Mouse (Mus musculus) brain, embryonic 18.5 days (tissue): ENCODE measurements at regions not wholly inside any gene's neighbourhood (a gene's known extent, or its start where the extent isn't known, plus 50 kb on each side); places are given as distances from the start of the nearest gene placed in this dataset.

Experiments
- DNase-seq: peaks from one replicate; pipeline ENCODE4 v3.0.0-alpha.2; 2012; ENCODE audit warnings: low read depth, low spot score

- no peak for DNase-seq
Measured at GRCm38 (mm10) chr3:16941146-16941545, 934.9 kb upstream of the Gm5150 start.

DNA sequence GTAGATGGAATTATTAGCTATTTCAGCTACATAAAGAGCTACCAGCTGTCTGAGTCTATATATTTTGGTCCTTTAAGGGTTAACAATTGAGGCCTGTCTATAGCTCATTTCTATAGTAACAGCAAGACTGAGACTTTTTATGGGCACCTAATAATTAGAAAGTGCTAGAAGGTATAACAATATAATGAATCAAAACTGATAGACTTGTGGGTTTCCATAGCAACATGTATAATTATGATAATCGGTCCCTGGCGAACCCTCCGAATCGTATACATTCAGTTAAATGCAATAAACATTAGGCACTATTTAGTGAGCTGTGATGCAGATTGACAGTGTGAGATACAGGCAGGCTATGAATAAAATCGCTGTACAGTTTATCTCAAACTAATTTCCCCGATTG is 933.3 kb upstream of the Gm5150 start:
- no peak for DNase-seq

GRCm38 (mm10) chr3:16939127-16939526 is 932.9 kb upstream of the Gm5150 start:
- no peak for DNase-seq

GRCm38 (mm10) chr3:16938491-16939001 is 932.3 kb upstream of the Gm5150 start:
- DNase-seq = no peak

GRCm38 (mm10) chr3:16930299-16930698 is 924.1 kb upstream of the Gm5150 start:
- DNase-seq = no peak

DNA sequence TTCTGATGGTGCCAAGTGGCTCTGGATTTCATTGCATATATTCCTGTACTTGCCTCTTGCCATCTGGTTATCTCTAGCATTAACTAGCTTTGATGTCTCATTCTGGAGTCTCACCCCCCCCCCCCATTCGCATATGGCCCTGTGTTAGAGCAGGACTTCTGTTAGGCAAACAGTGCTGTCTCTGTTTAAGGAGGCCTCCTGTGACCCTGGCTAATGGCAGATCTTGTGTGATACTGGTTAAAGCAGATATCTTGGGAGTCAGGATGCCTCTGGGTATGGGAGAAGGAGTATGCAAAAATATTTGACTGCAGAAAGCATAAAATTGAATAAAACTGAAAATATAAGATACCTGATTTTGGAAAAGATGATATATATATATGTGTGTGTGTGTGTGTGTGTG is 923.6 kb upstream of the Gm5150 start:
- no peak for DNase-seq

DNA sequence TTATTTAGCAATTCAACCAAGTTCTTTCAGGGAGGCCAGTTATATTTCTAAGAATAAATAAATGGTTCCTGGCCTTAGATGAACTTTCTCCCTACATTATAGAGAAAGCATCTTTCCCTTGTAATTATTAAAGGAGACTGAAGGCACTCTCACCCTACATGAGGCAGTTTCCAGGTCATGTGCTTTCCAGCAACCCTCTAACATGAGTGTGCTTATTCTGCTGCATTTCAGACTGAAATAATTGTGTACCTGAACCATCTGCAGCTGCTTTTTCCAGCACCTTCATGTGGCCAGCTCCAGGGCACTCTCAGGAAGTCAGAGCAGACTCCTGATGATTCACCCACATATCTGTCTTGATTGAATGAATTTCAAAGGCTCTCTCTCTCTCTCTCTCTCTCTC is 917.8 kb upstream of the Gm5150 start:
- no peak for DNase-seq

GRCm38 (mm10) chr3:16923234-16923914 is 917.1 kb upstream of the Gm5150 start:
- no peak for DNase-seq

GRCm38 (mm10) chr3:16921330-16921729 is 915.1 kb upstream of the Gm5150 start:
- no peak for DNase-seq

- no peak for DNase-seq
Measured at GRCm38 (mm10) chr3:16918374-16918773, 912.1 kb upstream of the Gm5150 start.

DNA sequence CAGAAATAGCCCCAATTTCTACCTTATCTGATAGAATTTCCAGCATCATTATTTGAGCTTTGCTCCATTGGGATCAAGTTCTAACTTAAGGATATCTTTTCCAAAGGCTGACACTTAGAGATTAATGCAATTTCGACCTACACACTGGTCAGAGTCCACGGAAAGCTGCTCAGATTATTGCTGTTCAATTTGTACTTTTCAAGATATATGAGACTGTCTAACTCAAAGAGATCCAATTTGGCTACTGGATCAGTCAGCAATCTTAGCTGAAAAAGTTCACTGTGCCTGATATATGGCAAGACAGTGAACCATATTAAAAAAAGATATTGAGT is 909.8 kb upstream of the Gm5150 start:
- no peak for DNase-seq

DNA sequence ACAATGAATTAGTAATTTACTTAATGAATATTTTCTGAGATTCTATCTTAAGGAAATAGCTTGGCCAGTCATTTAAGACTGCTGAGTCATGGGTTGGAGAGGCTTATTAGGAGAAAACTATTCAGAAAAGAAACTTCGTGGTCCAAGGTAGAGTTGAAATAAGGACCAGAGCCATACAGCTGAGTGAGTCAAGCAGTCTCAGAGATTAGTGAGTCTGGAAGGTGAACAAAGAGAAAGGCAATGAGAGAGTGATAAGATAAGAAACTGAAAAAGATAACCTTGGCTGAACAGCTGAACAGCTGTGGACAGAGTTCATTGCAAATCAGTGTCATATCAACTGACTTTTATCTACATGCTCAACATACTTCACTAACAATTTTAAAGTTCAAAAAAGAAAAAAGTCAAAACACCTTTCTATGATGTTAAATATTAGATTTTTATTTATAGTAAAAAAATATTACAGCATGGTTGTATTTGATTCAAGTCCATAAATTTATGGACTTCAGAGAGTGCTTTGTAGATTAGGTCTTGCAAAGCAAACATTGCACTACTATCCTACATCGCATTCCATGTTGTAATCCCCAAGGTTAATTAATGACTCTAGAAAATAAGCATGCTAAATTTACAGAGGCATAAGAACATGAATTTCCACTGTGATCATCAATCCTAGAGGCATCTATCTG is 909.3 kb upstream of the Gm5150 start:
- DNase-seq = no peak

DNA sequence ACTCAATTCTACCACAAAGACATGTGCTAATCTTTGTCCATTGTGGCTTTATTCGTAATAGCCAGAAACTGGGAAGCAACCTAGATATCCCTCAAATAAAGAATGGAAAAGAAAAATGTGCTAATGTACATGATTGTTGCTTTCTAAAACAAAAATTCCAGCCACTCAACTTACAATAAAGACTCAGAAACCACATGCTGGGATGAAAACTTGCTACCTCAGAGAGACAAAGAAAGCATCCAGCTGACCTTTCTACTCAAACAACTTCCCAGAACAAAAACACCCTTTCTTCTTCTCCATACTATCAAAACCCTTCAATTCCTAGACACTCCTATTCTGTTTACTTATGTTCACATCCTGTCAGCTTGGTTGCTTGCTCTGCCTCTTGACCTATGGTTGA is 881.9 kb upstream of the Gm5150 start:
- DNase-seq = no peak

DNA sequence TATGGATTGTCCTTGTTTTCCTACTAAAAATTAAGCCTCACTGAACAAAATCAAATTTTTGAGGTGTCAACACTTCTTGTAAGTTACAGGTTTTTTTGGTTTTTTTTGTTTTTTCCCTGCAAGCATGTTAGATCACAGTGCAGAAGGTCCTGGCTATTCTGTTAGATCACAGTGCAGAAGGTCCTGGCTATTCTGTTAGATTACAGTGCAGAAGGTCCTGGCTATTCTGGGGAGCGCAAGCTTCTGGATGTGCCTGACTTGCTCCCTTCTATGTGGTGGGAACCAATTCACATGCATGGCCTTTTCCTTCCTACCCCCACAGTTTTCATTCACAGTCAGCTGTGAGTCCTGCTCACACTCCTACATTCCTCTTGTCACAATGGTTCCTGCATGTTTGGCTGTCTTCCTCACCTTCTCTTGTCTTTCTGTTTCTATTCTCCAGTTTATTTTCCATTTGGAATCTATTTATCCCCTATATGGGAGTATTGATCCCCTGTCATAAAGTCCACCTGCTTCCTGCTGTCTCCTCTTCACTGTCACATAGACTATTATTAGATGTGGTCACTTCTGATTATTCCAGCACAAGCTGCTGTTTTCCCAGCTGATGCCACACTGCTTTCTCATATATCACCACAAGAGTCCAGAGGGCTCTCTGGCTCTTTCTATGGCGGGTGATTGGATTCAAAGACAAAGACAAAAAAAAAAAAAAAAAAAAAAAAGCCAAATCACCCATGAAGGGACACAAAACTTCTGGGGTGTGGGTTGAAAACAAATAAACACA is 866.3 kb upstream of the Gm5150 start:
- DNase-seq = no peak

DNA sequence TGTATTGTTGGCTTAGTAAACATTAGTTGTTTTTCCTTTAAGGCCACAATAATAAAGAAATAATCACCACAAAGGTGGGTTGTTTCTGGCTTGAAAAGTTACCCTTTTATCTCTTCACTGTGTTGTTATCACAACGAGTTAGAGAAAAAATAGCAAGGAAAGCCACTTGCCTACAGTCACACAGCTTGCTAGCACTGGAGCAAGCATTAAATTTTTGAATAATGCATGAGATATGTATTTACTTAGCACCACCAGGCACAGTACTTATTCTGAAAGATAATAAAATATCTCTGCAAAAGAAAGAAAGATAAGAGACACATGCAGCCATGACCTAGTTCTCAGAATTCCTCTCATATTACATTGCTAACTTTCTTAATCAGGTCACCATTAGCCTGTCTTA is 853.8 kb upstream of the Gm5150 start:
- DNase-seq = no peak

DNA sequence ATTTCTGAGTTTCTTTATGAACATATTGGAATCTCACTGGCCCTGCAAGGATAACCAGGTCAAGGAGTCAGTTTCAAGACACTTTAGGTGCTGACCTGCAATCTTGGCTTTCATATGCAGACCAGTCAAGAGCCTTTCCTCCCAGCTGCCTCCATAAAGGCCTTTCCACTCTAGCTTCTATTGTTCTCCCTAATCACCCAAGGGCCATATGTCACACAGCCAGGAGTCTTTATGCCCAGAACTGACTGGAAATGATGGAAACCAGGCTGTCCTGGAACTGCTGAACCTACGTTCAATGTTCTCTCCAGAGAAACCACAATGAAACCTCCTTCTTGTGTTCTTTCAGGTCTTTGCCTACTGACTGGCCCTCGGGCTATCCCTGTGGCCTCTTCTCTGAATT is 852.7 kb upstream of the Gm5150 start:
- no peak for DNase-seq

GRCm38 (mm10) chr3:16855251-16855650 is 849.0 kb upstream of the Gm5150 start:
- no peak for DNase-seq

- DNase-seq = peak; percentile 28
Measured at GRCm38 (mm10) chr3:16853992-16854391, 847.8 kb upstream of the Gm5150 start.

GRCm38 (mm10) chr3:16846785-16847520 is 840.7 kb upstream of the Gm5150 start:
- no peak for DNase-seq

DNA sequence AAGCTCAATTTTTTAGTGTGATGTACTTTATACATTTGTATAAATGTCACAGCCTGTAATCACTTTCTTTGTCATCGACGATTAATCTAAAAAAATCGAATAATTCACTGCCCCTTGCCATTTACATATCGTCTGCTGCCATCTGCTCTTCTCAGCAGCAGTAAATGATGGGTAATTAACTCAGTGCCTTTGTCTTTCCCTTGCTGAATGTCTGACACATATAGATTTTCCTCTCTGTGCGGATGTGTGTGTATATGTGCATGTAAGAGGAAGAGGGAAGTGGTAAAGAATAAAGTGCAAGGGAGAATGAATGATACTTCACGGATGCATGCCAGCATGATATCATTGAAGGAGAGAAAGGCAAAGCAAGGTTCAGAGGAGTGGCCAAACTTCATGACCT is 814.3 kb upstream of the Gm5150 start:
- no peak for DNase-seq

DNA sequence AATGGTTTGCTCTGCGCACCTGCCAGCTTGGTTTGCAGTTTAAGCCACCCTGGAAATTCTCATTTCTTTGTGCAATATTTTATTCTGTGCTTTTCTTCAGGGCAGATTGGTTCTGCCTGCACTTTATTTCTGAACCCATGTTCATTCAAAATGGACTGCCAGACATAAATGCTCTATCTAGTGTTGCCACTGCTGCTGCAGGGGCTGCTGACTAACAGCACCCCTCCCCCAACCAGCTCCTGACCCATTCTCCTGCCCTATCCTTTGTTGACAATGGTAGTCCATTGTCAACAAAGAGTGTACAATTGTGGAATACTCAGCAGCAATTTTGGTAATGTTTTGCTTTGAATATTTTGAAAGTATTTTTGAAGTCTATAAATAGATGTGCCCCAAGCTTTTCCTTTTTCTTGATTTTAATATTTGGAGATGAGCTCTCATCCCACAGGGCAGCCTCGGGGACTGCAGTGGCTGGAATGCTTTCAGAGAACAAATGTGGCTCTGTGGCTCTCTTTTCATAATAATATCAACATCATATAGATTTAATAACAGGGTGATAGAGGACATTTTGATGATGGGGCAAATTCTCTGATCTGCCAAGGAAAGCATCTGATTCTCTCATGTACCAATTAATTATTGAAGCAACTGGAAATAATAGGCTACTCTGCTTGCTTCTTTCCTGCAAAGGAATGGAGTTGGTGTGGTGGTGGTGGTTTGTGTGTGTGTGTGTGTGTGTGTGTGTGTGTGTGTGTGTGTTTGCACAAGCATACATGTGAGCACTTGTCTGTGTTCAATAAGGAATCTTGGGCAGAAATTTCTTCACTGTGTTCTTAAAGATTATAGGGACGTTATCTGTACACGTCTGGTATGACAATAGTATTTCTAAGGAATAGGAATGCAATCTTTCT is 813.2 kb upstream of the Gm5150 start:
- DNase-seq = no peak
